Mouse (Mus musculus): Measurements from ENCODE around the gene Rnls. TPM values are rescaled to one million over a fixed set of nuclear protein-coding genes. Genes with fewer than 3 reads are reported as not detected.

Gene Rnls
- 3.4 and 4.4 TPM in 2 replicates for polyA plus RNA-seq (2021; fragmentation: Nextera tagmentation)
- long read RNA-seq, experiment 1, partial matches to known transcripts: 1 of 8 reads
- long read RNA-seq, experiment 1, other reads (novel, unspliced or antisense): 3 of 8 reads
- long read RNA-seq, experiment 2, partial matches to known transcripts: 0 of 3 reads
- long read RNA-seq, experiment 2, other reads (novel, unspliced or antisense): 2 of 3 reads

DNA sequence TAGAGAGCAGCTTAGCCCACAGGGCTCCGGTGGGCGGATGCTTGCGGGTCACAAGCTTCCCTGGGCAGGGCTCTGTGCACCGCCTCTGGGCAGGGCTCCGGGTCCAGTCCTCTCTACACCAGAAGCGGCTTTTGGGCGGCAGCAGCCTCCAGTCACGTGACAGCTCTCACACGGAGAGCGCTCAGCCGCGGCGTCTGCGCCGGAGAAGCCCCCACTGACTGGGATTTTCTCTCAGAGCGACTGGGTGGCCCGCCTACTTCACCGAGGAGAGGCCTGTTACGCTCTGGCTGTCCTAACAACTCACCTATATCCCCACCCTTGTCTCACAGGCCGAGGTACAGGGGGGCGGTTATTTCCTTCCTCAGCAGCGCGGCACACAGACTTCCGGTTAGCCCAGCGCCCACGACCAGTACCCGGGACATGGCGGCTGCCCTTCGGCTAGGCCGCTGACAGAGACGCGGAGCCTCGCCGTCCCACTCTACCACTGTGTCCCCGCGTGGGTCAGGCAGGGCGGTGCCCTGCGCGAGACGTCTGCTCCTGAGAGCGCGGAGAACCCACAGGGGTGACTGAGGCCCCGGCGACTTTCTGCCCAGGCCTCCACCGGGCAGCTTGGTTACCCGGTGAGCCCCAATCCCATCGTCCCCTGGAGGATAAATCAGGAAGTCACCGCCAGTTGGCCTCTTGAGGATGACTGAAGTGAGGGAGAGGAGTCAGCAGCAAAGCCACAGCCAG, at the start of gene Rnls:
Gene Rnls, minus strand, starts transcription at position 645 of the 732 bp plus-strand sequence.

Other genes starting within 250 kb of the Rnls start
- not detected in 2 replicates for gene Lipo4, start 125.5 kb upstream of the Rnls start, polyA plus RNA-seq (2021; fragmentation: Nextera tagmentation)
- not detected in 2 replicates for gene Gm8978, start 233.0 kb upstream of the Rnls start, polyA plus RNA-seq (2021; fragmentation: Nextera tagmentation)